In genomic region chr3:125781357-125781756, GRCm38 (mm10) we compare ENCODE assay signal across 16 mouse cellular contexts.
DNase-seq lines count a peak whose midpoint lies in the region; ATAC-seq and TF ChIP-seq lines count a peak whose summit lies in the region.
"Had no signal": no experiment of that assay in that cellular context is flagged by ENCODE, and none has a peak within 500 bp of the region (broad histone marks: within the 10 kb centered on the region; RNA-seq: fewer than 3 reads in every experiment).

No protein-coding gene starts in this region.

- H3K4me3 ChIP-seq in forebrain, embryonic 13.5 days: no peak overlapping the region
- H3K4me3 ChIP-seq in forebrain, embryonic 11.5 days (ENCODE audit: low read depth, low read length): no peak overlapping the region
- no peak overlapping the region for H3K4me3 ChIP-seq in forebrain, embryonic 15.5 days
- H3K4me3 ChIP-seq in forebrain, postnatal 0 days (ENCODE audit: low read depth, low read length): no peak overlapping the region
- H3K4me3 ChIP-seq: embryonic facial prominence, embryonic 10.5 days; embryonic facial prominence, embryonic 12.5 days had no signal

- no peaks in the 10 kb centered on the region for H3K36me3 ChIP-seq in forebrain, embryonic 13.5 days (ENCODE audit: poor library complexity, severe bottlenecking)
- no peaks in the 10 kb centered on the region for H3K36me3 ChIP-seq in forebrain, embryonic 11.5 days (ENCODE audit: control insufficient read depth, insufficient read depth, low read length)
- H3K36me3 ChIP-seq in forebrain, embryonic 15.5 days: no peaks in the 10 kb centered on the region
- no peaks in the 10 kb centered on the region for H3K36me3 ChIP-seq in forebrain, postnatal 0 days (ENCODE audit: insufficient read depth)
- H3K36me3 ChIP-seq: embryonic facial prominence, embryonic 10.5 days; embryonic facial prominence, embryonic 12.5 days had no signal

- H3K9me3 ChIP-seq in forebrain, embryonic 13.5 days (replicated peaks): no peaks in the 10 kb centered on the region
- H3K9me3 ChIP-seq in forebrain, embryonic 11.5 days (ENCODE audit: control insufficient read depth, low read length): no peaks in the 10 kb centered on the region
- no peaks in the 10 kb centered on the region for H3K9me3 ChIP-seq in forebrain, embryonic 15.5 days
- no peaks in the 10 kb centered on the region for H3K9me3 ChIP-seq in forebrain, postnatal 0 days (ENCODE audit: low read length)
- H3K9me3 ChIP-seq: embryonic facial prominence, embryonic 10.5 days; embryonic facial prominence, embryonic 12.5 days had no signal

- no peak for TF ChIP-seq CTCF in forebrain, postnatal 0 days (IDR thresholded peaks at IDR 0.05; ENCODE audit: low read depth)
- TF ChIP-seq CTCF in brain, embryonic 14.5 days (IDR thresholded peaks at IDR 0.05; ENCODE audit: borderline replicate concordance, extremely low read depth, insufficient read depth, insufficient read length): no peak

- H3K4me1 ChIP-seq in forebrain, embryonic 13.5 days: peaks cover 15% of the 10 kb centered on the region
- no peaks in the 10 kb centered on the region for H3K4me1 ChIP-seq in forebrain, embryonic 11.5 days (replicated peaks; ENCODE audit: control insufficient read depth, insufficient read depth, low read length)
- H3K4me1 ChIP-seq in forebrain, embryonic 15.5 days: peaks cover 6% of the 10 kb centered on the region; the same call in 1 of the 2 replicates
- no peaks in the 10 kb centered on the region for H3K4me1 ChIP-seq in forebrain, postnatal 0 days (ENCODE audit: insufficient read depth)
- H3K4me1 ChIP-seq: embryonic facial prominence, embryonic 10.5 days; embryonic facial prominence, embryonic 12.5 days had no signal

- ATAC-seq in forebrain, embryonic 13.5 days: peak; percentile 55; the same call in 1 of the 2 replicates
- ATAC-seq in forebrain, embryonic 11.5 days (replicated peaks; ENCODE audit: low FRiP score): no peak; the same call in none of the 2 replicates
- 0 out of 2 replicates have a peak, but pooled peaks have one; percentile 11 for ATAC-seq in forebrain, embryonic 15.5 days (replicated peaks)
- ATAC-seq in forebrain, postnatal 0 days: no peak

- H3K9ac ChIP-seq in forebrain, embryonic 13.5 days: no peak overlapping the region
- H3K9ac ChIP-seq in forebrain, embryonic 11.5 days (ENCODE audit: low read length): no peak overlapping the region
- H3K9ac ChIP-seq in forebrain, embryonic 15.5 days (replicated peaks): no peak overlapping the region
- no peak overlapping the region for H3K9ac ChIP-seq in forebrain, postnatal 0 days
- H3K9ac ChIP-seq: embryonic facial prominence, embryonic 12.5 days had no signal

- peak overlapping the region; percentile 16; the same call in 1 of the 2 replicates for H3K4me2 ChIP-seq in forebrain, embryonic 13.5 days
- no peak overlapping the region for H3K4me2 ChIP-seq in forebrain, embryonic 11.5 days (ENCODE audit: low read depth, low read length, severe bottlenecking)
- no peak overlapping the region for H3K4me2 ChIP-seq in forebrain, embryonic 15.5 days (replicated peaks)
- no peak overlapping the region for H3K4me2 ChIP-seq in forebrain, postnatal 0 days (ENCODE audit: low read depth)
- H3K4me2 ChIP-seq: embryonic facial prominence, embryonic 12.5 days had no signal

- H3K27ac ChIP-seq in forebrain, embryonic 13.5 days: no peak overlapping the region
- no peak overlapping the region for H3K27ac ChIP-seq in forebrain, embryonic 11.5 days (ENCODE audit: low read depth, low read length)
- no peak overlapping the region for H3K27ac ChIP-seq in forebrain, embryonic 15.5 days (replicated peaks)
- no peak overlapping the region for H3K27ac ChIP-seq in forebrain, postnatal 0 days (ENCODE audit: low read depth, low read length)
- H3K27ac ChIP-seq: embryonic facial prominence, embryonic 10.5 days; embryonic facial prominence, embryonic 12.5 days had no signal

- H3K27me3 ChIP-seq in forebrain, embryonic 13.5 days: no peaks in the 10 kb centered on the region
- no peaks in the 10 kb centered on the region for H3K27me3 ChIP-seq in forebrain, embryonic 11.5 days (ENCODE audit: control insufficient read depth, insufficient read depth, low read length)
- no peaks in the 10 kb centered on the region for H3K27me3 ChIP-seq in forebrain, embryonic 15.5 days
- no peaks in the 10 kb centered on the region for H3K27me3 ChIP-seq in forebrain, postnatal 0 days (ENCODE audit: insufficient read depth, low read length)
- H3K27me3 ChIP-seq: embryonic facial prominence, embryonic 12.5 days had no signal

- no peak for DNase-seq in forebrain, embryonic 11.5 days (ENCODE audit: low spot score)
- no peak for DNase-seq in forebrain, postnatal 0 days
- DNase-seq in brain, embryonic 14.5 days (ENCODE audit: low read depth): peak; percentile 40
- DNase-seq in testis, postnatal 14 days (ENCODE audit: low spot score): no peak
- DNase-seq: adrenal gland, adult 2 months; adrenal gland, postnatal 10 days; adrenal gland, postnatal 25 days; cerebellum, adult 11-12 months; cerebellum, adult 2 months; cerebellum, adult 9-10 months; cerebellum, postnatal 10 days; cerebellum, postnatal 25 days had no signal

- WGBS in forebrain, embryonic 13.5 days: 33% methylated on average over 4 of the region's 4 CpGs
- 46% methylated on average over 4 of the region's 4 CpGs for WGBS in forebrain, embryonic 11.5 days
- WGBS in forebrain, embryonic 15.5 days: 17% methylated on average over 4 of the region's 4 CpGs
- WGBS in forebrain, postnatal 0 days: 18% methylated on average over 4 of the region's 4 CpGs

- TF ChIP-seq POLR2A in brain, embryonic 14.5 days (IDR thresholded peaks at IDR 0.05; ENCODE audit: borderline replicate concordance, extremely low read depth, insufficient read depth, insufficient read length, poor library complexity, severe bottlenecking): no peak

Comparison
In these comparisons a context has a peak if more than half of its experiments do, and no peak if none do; other contexts are left out.
1. ATAC-seq: peak in forebrain, embryonic 13.5 days (single experiment) and forebrain, embryonic 15.5 days (single experiment); none in forebrain, embryonic 11.5 days (single experiment) and forebrain, postnatal 0 days (single experiment).